Mouse (Mus musculus): ENCODE measurements around the gene Pth1r. TPM values are rescaled to one million over a fixed set of nuclear protein-coding genes. Genes with fewer than 3 reads are reported as not detected.
A peak's percentile ranks its signal among the peaks of the same experiment; 100 is the strongest.

Gene Pth1r
- total RNA-seq (2021), result 10 to 100 TPM; 18.0 to 37.9 TPM
- long read RNA-seq, experiment 1, transcript Pth1r-202 (15 exons, 2,219 nt), result major isoform, 25 of 41 reads
- long read RNA-seq, experiment 1, transcript Pth1r-201 (14 exons, 2,307 nt), result minor isoform, 9 of 41 reads
- long read RNA-seq, experiment 1, partial matches to known transcripts, result 2 of 41 reads
- long read RNA-seq, experiment 1, other reads (novel, unspliced or antisense), result 5 of 41 reads
- long read RNA-seq, experiment 2, transcript Pth1r-204 (16 exons, 2,201 nt), result minor isoform, 22 of 145 reads
- long read RNA-seq, experiment 2, transcript Pth1r-201 (14 exons, 2,307 nt), result minor isoform, 34 of 145 reads
- long read RNA-seq, experiment 2, transcript Pth1r-202 (15 exons, 2,219 nt), result major isoform, 45 of 145 reads
- long read RNA-seq, experiment 2, partial matches to known transcripts, result 8 of 145 reads
- long read RNA-seq, experiment 2, other reads (novel, unspliced or antisense), result 36 of 145 reads

DNA sequence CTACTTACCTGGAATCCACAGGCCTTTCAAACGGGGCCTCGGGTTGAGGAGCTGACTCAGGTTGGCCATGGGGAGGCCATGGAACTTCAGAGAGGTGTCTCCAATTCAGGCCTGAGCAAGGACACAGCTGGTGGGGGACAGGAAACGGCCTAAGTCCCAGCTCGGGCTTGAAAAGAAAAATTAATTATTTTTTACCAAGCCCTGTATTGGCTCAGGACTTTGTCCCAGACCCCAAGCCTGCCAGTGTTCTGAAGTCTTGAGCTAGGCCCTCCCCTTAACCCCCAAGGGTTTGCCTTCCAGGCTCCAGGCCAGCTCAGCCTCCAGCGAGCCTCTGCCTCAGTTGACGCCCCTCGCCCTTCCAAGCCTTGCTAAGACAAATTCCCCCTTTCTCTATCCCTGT, at the start of gene Pth1r:
Gene Pth1r (minus strand): TSS at position 185 of the 400 bp plus-strand sequence.
- no peak for DNase-seq (ENCODE audit: low spot score in 2 of 2)

DNA sequence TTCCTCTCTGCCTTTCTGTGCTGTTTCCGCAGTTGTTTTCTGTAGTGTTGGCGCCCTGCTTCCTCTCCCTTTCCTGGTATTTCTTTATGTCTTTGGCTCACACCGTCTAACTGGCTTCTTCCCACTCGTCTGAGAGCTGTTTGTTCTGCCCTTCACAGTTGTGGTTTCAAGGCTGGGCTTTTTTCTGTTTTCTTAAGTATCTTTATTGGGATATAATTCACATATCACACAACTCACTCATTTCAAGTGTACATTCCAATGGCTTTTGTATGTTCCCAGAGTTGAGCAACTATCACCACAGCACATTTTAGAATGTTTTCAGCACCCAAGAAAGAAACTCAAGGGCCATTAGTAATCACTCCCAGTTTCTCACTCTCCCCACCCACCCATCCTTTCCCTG, 43.5 kb upstream of the Pth1r start:
- no peak for DNase-seq (ENCODE audit: low spot score in 2 of 2)

DNA sequence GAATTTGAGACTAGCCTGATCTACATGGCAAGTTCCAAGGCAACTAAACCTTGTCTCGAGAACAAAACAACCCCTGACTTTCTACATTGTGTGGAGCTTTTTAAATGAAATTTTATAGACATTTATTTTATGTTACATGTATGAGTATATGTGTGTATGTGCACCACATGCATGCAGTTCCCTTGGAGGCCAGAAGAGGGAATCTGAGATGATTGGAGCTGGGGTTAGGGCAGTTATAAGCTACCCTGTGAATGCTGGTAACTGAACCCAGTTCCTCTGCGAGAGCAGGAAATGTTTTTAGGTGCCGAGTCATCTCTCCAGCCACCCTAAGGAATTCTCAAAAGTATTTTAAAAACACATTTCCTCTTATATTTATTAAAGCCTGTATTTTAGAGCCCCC, 41.2 kb upstream of the Pth1r start:
- no peak for DNase-seq (ENCODE audit: low spot score in 2 of 2)

DNA sequence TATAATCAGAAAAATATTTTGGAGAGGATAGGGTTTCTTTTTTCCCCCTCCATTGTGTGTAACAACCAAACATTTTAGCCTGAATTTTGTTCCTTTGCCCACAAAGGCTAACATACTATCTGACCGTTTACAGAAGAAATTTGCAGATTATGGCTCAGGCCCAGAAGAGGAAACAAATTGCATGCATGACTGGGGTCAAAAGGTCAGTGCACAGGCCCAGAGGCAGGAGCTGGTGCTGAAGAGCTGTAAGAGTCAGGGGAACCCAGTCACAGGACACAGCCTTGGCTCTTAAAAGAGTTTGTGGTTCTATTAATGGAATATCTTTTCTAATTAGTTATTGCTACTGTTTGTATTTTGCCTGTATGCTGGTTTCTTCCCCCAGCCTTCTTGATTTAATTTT, 36.7 kb upstream of the Pth1r start:
- DNase-seq (ENCODE audit: low spot score in 2 of 2), result no peak

DNA sequence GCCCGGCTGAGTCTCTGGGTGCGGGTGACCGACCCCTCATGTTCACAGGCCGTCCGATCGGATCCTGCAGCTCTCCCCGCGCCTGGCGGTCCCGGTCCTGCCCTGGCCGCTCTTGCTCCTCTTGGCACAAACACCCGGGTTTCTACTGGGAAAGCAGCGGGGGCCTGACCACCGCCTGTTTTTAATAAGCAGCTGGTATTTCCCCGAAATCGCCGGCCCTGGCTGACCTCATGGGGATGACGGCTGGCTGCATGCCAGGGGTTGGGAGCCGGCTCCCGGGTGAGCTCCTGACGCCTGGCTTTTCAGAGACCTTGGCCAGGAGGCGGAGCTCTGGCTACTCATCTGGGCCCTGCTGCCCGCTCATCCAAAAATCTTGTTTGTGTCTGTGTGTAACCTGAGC, 34.8 kb upstream of the Pth1r start:
- DNase-seq (ENCODE audit: low spot score in 2 of 2), result peak; percentile 72 to 86

DNA sequence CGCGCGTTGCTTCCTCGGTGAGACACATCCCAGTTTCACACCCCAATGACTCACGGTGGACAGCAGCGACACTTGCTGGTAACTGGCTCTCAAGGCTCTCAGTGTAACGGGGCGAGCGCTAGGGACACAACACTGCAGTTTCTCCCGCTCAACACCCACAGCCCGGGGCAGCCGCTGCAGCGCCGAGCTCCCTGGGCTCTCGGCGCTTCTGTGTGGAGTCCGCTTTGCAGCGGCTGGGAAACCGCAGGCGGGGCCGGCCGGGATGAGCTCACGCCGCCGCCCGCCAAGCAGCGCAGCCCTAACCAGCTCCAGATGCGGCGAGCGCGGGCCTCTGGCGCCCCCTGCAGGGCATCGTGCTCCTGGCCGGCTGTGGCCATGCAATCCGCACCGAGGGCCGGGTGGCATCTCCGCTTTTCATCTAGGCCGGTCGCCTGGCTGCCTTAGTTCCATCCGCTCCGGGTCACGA, 34.3 kb upstream of the Pth1r start:
- DNase-seq (ENCODE audit: low spot score in 2 of 2), result peak; percentile 89 to 95

DNA sequence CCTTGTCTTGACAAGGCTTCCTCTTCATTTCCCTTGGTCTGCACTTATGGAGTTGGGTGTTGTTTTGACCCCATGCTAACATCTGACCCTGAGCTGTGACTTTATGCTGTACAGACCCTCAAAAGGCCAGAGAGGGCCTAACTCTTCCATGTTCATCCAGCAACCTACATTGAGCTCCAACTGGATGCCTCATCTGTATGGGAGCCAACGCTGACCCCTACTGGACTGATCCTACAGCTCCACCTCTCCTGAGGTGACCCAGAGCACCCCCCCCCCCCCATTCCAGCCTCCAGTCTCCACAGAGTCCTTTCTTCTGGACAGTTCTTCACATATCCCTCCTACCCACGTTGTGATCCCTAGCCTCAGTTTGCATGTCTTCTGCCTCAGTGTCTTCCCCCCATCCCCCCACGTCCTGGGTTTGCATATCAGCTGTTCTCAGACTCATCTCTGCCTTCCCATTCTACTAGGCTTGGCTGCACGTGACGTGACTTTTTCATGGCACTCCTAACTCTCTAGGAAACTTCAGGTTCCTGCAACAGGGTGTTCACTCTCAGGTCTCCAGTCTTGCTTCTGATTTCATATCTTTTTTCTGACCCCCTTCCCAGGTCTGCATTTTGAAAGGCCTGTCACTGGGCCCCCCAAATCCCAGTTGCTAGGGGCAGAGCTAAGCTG, 32.4 kb upstream of the Pth1r start:
- DNase-seq (ENCODE audit: low spot score in 2 of 2), result no peak

DNA sequence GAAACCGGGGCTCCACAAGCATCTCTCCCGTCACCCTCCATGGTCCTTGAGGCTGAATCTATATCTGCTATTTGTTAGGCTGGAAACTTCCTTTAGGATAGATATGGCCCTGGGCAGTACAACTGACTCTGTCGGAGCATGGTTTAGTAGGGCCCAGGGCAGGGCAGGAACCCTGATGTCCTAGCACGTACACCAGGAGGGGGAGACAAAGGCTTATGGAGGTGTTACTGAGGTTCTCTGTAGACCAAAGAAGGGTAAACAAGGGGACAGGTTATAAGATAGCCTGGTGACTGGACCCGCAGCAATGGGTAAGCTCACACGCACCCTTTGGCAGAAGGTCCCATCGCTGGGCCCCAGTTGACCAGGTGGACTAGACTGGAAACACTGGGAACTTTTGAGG, 31.6 kb upstream of the Pth1r start:
- DNase-seq (ENCODE audit: low spot score in 2 of 2), result no peak

DNA sequence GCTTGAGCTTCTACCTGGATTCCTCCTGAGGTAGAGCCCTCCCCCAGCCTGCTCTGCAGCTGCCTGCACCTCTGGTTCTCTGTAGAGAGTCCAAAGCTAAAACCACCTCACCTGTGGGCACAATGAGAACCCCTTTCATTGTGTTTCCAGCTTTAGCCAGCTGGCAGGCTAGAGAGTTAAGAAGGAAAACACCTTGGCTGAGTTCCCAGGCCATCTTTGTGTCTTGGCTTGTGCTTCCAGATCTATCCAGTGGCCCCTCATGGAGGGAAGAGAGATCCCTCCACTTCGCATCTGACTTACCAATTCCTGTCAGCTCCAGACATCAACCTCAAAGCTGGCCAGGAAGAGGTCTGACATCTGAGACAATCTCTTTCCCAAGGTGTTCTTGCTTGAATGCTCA, 31.2 kb upstream of the Pth1r start:
- no peak for DNase-seq (ENCODE audit: low spot score in 2 of 2)

DNA sequence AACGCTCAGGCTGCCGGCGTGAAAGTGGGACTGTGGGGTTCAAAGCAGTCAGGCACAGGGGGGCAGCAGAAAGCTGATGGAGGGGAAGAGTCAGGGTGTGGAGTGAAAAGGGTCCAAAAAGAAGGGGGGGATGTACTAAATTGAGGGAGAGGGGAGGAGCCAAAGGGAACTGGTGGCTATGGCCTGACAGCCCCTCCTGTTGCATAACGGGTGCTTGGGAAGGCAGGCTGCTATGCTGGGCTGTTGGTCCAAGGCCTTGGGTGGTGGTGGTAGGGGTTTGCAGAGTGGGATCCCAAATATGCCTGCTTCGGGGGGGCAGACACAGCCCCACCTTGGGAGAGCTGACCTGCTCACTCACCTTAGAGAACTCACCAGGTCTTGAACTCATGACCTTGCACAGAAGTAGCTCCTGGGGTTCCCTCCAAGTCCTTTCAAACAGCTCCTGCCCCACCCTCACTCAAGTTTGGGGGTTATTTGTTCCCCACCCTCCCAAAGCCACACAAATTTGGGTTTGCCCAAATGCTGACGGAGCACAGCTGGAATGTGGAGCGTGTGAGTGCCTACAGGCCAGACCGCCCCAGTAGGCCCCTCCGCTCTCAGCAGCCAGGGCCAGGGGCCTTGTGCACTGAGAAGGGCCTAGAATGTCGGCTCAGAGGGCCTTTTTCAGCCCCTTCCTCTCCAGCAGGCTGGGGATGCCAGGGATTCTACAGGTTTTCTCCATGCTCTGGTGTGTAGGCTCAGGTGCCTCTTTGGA, 28.5 kb upstream of the Pth1r start:
- DNase-seq (ENCODE audit: low spot score in 2 of 2), result no peak

DNA sequence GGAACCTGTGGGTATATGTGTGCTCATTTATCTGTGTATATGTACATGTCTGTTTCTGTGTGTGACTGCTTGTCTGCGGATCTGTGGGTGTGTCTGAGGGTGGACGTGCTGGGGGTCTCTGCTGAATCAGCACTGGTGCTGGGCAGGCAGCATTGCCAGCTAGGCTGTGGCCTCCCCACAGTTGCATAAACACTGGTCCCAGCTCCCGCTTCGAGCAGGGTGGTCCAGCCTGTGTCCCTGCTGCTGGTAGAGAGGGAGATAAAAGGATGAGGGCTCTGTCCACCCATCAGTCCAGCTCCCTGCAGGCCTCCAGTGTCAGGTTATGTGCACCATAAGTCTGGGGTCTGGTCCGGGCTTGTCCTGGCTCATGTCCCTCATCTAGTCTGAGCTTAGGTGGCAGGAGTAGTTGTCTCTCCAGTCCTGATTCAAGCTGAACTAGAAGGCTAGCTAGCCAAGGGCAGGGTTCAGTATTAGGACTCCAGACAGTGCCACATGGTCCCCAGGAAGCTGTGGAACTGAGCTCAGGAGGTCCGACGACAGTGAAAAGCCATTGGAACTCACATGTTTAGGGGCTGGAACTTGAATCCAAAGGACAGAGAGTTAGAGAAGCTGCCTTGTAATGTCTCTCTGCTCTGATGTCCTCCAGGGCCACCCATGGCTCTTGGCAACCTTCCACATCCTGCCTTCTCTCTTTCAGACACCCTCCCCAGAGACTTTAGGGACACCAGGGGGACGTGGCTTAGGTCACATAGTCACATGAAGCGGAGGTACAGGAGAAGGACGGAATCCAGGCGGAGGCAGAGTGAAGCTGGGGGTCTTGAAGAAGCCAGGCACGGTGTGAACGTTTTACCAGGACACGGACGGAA, 27.7 kb upstream of the Pth1r start:
- no peak for DNase-seq (ENCODE audit: low spot score in 2 of 2)

DNA sequence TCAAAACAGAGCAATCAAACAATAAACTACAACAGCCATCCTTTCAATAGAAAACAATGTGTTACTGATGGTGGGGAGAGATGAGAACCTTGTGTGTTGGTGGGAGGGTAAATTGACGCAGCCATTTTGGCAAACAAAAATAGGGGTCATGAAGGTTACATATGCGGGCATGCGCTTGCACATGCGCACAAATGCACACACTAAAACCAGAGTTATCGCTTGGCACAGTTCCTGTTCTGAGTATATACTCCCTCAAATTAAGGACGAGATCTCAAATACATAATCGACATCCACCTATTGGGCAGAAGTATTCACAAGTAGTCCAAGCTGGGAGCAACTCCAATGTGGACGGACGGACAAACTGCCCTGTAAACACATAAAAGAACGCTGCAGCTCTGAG, 25.4 kb upstream of the Pth1r start:
- no peak for DNase-seq (ENCODE audit: low spot score in 2 of 2)

DNA sequence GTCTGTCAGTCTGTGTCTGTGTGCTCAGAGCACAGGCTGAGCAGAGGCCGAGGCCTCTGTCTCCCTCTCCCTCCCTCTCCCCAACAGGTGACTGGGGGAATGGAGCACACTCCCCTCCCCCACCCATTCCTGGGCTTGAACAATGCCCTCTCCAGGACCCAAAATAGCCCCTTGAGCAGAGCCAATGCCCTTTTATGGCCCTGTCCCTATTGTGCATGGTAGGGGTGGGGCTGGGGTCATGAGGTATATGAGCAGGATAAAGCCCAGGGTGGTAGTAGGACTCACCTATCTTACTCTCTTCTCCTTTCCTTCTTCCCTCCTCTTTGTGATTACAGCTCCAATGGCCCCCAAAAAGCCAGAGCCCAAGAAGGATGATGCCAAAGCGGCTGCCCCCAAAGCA, 16.5 kb upstream of the Pth1r start:
- DNase-seq (ENCODE audit: low spot score in 2 of 2), result no peak

DNA sequence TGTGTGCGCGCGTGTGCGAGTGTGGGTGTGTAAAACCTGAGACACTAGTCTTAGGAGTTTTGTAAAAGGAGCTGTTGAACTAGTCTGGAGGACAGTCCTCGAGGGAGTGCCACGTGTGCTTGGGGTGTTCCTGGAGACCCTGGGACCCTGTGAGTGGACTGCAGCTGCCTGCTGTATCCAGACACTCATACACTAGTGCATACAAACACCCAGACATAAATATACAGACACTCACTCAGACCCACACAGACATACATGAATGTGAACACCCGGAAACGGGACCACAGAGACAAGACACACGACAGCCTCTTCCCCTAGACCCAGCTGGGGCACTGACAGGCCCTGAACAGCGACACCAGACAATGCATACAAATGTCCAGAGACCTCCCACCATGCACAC, 15.8 kb upstream of the Pth1r start:
- DNase-seq (ENCODE audit: low spot score in 2 of 2), result no peak

DNA sequence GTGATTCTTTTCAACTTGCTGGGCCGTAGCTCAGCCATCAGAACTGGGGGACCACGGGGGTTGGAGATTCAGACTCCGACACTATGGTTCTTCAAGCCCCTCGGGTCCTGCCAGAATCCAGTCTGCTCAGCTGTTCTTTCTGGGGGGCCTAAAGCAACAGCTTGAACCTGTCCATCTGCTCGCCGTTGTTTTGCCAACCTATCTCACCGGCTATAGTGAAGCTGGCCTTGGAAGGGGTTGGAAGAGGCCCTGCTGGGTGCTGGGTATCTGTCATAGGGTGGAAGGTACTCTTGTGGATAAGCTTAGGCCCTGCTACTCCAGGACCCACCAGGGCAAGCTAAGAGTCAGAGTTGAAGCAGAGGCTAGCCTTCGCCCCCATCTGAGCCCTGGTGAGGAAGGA, 13.9 kb upstream of the Pth1r start:
- DNase-seq (ENCODE audit: low spot score in 2 of 2), result no peak

DNA sequence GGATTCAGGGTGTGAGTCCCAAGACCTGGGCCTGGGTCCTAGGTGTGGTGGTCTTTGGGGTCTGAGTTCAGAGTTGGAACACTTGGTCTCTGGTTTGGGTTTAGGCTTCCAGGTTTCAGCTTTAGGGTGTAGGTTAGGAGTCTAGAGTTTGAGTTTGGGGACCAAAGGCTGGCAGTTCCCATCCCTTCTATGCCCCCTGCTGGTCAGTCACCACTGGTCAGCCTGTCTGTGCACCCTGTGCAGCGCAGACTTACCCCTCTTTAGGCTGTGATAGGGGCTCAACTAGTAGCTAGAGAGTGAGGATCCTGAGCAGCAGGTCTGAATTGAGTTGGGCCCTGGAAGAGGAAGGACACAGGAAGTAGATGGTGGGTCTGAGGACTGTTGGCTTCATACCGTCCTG, 12.3 kb upstream of the Pth1r start:
- peak in 1 of 2 experiments; percentile 31 for DNase-seq (ENCODE audit: low spot score in 2 of 2)

DNA sequence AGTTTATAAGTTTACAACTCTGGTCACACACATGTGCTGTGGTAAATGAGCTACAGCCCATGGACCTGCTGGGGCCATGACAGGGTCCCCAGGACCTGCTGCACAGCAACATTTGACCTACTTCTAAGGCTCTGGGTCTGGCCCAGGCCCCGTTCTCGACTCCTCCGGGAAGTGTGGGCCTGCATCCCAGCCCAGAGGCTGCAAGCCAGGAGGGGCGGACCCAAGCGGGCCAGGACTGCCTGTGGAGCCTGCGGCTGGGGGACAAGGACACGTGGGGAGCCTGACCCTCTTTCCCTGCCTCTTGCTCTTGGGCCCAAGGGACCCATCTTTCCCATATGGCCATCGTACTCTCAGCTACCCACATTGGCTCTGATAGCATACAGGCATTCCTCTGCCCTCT, 11.7 kb upstream of the Pth1r start:
- peak in 1 of 2 experiments; percentile 27 for DNase-seq (ENCODE audit: low spot score in 2 of 2)

DNA sequence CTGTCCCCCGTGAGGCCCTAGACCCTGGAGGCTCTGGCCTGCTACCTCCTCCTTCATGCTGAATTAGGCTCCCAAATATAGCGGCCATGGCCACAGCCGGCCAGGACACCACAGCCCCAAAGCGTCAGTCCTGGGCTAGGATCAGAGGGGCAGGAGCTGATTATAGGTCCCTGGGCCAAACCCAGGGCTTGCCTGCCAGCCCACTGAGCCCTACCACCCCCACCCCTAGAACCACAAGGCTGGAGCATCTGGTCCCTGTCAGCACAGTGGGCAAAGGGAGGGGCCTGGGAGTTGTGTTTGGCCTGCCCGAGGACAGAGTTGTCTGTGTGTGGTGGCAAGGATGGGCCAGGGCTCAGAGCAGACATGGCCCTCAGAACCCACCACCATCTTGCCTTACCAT, 10.9 kb upstream of the Pth1r start:
- no peak for DNase-seq (ENCODE audit: low spot score in 2 of 2)

DNA sequence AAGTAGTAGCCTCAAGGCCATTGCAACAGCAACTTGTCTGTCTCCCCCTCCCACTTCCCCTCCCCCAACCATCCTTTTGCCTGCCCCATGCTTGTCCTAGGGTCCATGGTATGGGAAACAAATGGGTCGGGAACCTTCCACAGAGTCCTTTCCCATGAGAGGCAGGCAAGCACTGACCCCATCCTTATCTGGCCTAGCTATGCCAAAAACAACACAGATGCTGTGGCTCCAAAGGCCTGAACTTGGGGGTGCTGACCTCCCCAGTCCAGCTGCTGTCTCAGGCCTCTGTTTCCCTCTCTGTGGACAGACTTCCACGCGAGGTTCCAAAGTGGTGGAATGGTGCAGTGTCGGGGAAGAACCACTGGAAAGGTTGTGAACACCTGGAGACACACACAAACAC, 6.8 kb upstream of the Pth1r start:
- DNase-seq (ENCODE audit: low spot score in 2 of 2), result no peak

DNA sequence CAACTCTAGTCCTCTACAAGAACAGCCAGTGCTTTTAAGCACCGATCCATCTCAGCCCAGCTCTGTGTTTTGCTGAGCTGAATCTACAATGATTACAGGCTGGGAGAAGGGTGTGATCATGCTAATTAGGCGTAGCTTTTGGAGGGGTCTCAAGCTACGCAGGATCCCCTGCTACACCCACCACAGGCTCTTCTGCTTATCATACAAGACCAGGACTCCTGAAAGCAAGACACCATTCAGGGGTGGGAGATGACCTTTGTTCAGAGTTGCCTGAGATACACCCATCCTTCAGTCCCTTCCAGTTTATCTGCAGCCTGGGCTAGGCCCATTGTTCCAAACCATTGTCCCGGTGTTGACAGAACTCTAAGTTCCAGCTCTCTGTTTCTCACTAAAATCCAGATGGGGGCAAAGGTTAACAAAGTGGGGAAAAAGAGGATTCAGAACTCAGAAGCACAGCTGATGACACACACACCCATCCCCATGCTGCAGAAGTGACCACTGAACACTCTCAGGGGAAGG, 6.0 kb upstream of the Pth1r start:
- no peak for DNase-seq (ENCODE audit: low spot score in 2 of 2)

DNA sequence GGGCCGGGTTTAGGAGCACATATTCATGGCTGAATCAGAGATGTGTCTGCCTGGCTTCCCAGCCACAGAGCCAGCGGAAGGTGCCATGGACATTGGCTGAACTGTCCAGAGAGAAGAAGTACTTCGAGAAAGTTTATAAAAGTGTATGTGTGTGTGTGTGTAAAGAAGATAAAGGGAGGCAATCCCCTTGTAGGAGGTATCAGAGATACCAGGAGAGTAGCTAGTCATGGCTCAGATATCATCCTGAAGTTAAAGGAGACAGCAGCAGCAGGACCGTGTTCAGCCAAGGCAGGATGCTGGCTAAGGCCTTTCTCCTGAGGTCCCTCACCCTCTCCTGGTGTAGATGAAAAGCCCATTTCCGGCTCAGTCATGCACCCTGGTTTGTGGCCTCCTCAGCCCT, 4.5 kb upstream of the Pth1r start:
- no peak for DNase-seq (ENCODE audit: low spot score in 2 of 2)
